Mouse (Mus musculus): ENCODE measurements around the gene Cyp2d26. TPM values are rescaled to one million over a fixed set of nuclear protein-coding genes. Genes with fewer than 3 reads are reported as not detected.
"Not testable (repeated sequence)": the region's sequence is repeated elsewhere in the genome, so short reads cannot be mapped to it uniquely, and the experiment has no call there.

Gene Cyp2d26
- total and polyA plus RNA-seq, 2 experiments from 2014 or later: not detected

DNA sequence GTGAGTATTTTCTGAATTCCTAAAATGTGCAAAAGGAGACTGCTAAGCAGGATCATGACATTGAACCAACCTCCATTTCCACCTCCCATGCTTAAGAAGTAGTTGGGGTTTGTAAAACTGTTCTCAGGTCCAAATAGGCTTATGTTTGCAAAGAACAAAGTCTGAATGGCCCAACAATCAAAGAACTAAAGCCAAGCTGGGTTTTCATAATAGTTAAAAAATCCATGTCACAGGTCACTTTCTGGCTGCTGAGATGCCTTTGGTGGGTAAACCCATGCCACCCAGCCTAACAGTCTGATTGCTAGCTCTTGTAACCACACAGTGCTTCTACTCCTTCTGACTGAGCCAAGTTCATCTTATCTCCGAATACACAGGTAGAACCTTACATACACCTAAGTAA, 9.5 kb downstream of the Cyp2d26 start:
- TF ChIP-seq EP300 (IDR thresholded peaks at IDR 0.05; ENCODE audit: low read depth): no peak
- TF ChIP-seq CTCF (IDR thresholded peaks at IDR 0.05; ENCODE audit: low read depth): no peak

DNA sequence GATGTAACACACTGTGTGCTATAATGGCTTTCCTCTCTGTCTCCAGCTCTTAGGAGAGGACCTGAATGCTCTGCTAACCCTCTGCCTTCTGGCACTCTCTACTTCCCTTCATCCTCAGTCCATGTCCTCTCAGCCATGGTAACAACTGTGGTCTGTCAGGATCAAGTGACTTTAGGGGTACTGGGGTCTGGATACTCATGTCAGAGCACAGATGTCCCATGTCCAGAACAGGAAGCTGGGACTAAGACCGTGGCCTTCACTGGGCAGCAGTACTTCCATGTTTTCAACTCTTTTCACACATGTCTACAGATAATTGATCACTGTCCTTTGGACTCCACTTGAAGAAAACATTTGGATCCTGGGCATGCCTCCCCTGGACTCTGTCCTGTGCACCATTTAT, 10.3 kb downstream of the Cyp2d26 start:
- 72% methylated on average over 1 of the region's 1 CpGs for WGBS
- Histone ChIP-seq H3K27ac (ENCODE audit: low read depth) (no peak overlapping the region), H3K9me3 (replicated peaks; ENCODE audit: control insufficient read depth, low read length) (no peaks in the 10 kb centered on the region), H3K4me2 (ENCODE audit: low read depth, low read length) (no peak overlapping the region), H3K36me3 (replicated peaks; ENCODE audit: control insufficient read depth, insufficient read depth, low read length) (no peaks in the 10 kb centered on the region), H3K27me3 (ENCODE audit: control insufficient read depth, insufficient read depth, low read length) (no peaks in the 10 kb centered on the region), H3K4me1 (ENCODE audit: control insufficient read depth, insufficient read depth) (no peaks in the 10 kb centered on the region), H3K9ac (replicated peaks; ENCODE audit: low read depth, low read length) (no peak overlapping the region), H3K4me3 (ENCODE audit: low read depth, low read length) (no peak overlapping the region)
- TF ChIP-seq CTCF (IDR thresholded peaks at IDR 0.05; ENCODE audit: low read depth) (no peak), EP300 (IDR thresholded peaks at IDR 0.05; ENCODE audit: low read depth) (no peak)
- ATAC-seq (ENCODE audit: insufficient read depth, low read depth) (no peak), DNase-seq (ENCODE audit: low spot score) (no peak)

More for the DNA sequence above, 9.5 kb downstream of the Cyp2d26 start:
- Histone ChIP-seq H3K4me1 (ENCODE audit: control insufficient read depth, insufficient read depth) (no peaks in the 10 kb centered on the region), H3K27ac (ENCODE audit: low read depth) (no peak overlapping the region), H3K4me2 (ENCODE audit: low read depth, low read length) (no peak overlapping the region), H3K9ac (replicated peaks; ENCODE audit: low read depth, low read length) (no peak overlapping the region), H3K4me3 (ENCODE audit: low read depth, low read length) (no peak overlapping the region), H3K36me3 (replicated peaks; ENCODE audit: control insufficient read depth, insufficient read depth, low read length) (no peaks in the 10 kb centered on the region), H3K9me3 (replicated peaks; ENCODE audit: control insufficient read depth, low read length) (no peaks in the 10 kb centered on the region), H3K27me3 (ENCODE audit: control insufficient read depth, insufficient read depth, low read length) (no peaks in the 10 kb centered on the region)
- 65% methylated on average over 1 of the region's 1 CpGs for WGBS
- no peak for DNase-seq (ENCODE audit: low spot score)
- ATAC-seq (ENCODE audit: insufficient read depth, low read depth): no peak

DNA sequence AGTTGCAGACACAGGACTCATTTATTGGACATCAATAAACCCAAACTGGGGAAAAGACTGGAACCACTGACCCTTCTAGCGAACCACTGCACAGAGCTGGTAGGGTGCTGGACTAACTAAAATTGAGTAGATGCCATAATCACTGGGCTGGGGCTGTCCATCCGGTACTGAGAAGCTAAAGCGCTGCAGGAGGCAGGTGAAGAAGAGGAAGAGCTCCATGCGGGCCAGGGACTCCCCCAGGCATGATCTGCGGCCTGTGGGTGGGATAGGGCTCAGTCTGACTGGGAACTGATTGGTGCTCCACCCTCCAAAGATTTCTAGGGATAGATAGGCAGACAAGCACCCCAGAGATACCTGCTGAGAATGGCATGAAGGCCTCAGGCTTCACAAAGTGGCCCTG, 16.2 kb downstream of the Cyp2d26 start:
- H3K4me1 ChIP-seq (ENCODE audit: control insufficient read depth, insufficient read depth); ATAC-seq (ENCODE audit: insufficient read depth, low read depth); H3K4me2 ChIP-seq (ENCODE audit: low read depth, low read length); H3K27me3 ChIP-seq (ENCODE audit: control insufficient read depth, insufficient read depth, low read length); H3K27ac ChIP-seq (ENCODE audit: low read depth); DNase-seq (ENCODE audit: low spot score); H3K36me3 ChIP-seq (replicated peaks; ENCODE audit: control insufficient read depth, insufficient read depth, low read length); H3K9me3 ChIP-seq (replicated peaks; ENCODE audit: control insufficient read depth, low read length); H3K4me3 ChIP-seq (ENCODE audit: low read depth, low read length); H3K9ac ChIP-seq (replicated peaks; ENCODE audit: low read depth, low read length): not testable (repeated sequence)
- 72% methylated on average over 5 of the region's 5 CpGs for WGBS

DNA sequence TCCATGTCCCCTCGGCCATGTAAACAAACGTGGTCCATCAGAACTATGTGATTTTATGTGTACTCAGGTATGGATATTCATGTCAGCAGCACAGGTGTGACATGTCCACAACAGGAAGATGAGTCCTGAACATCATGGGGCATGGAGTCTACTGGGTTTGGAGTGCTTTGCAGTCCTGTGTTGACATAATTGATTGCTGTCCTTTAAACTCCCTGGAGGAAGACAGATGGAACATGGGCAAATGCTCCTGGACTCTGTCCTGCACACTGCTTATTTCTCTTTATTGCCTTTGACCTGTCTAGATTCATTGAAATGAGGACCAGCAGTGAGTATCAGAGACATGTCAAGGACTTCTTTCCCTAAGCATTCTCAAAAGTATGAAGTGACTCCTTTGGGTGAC, 28.2 kb downstream of the Cyp2d26 start:
- DNase-seq (ENCODE audit: low spot score) (no peak), ATAC-seq (ENCODE audit: insufficient read depth, low read depth) (no peak)
- whole genome bisulfite sequencing: 72% methylated on average over 2 of the region's 2 CpGs
- no peak overlapping the region for H3K9ac ChIP-seq (replicated peaks; ENCODE audit: low read depth, low read length)
- no peaks in the 10 kb centered on the region for H3K27me3 ChIP-seq (ENCODE audit: control insufficient read depth, insufficient read depth, low read length)
- no peak overlapping the region for H3K4me3 ChIP-seq (ENCODE audit: low read depth, low read length)
- no peak overlapping the region for H3K27ac ChIP-seq (ENCODE audit: low read depth)
- H3K9me3 ChIP-seq (replicated peaks; ENCODE audit: control insufficient read depth, low read length): no peaks in the 10 kb centered on the region
- H3K4me1 ChIP-seq (ENCODE audit: control insufficient read depth, insufficient read depth): no peaks in the 10 kb centered on the region
- H3K36me3 ChIP-seq (replicated peaks; ENCODE audit: control insufficient read depth, insufficient read depth, low read length): no peaks in the 10 kb centered on the region
- TF ChIP-seq CTCF (IDR thresholded peaks at IDR 0.05; ENCODE audit: low read depth) (no peak), EP300 (IDR thresholded peaks at IDR 0.05; ENCODE audit: low read depth) (no peak)
- H3K4me2 ChIP-seq (ENCODE audit: low read depth, low read length): no peak overlapping the region

DNA sequence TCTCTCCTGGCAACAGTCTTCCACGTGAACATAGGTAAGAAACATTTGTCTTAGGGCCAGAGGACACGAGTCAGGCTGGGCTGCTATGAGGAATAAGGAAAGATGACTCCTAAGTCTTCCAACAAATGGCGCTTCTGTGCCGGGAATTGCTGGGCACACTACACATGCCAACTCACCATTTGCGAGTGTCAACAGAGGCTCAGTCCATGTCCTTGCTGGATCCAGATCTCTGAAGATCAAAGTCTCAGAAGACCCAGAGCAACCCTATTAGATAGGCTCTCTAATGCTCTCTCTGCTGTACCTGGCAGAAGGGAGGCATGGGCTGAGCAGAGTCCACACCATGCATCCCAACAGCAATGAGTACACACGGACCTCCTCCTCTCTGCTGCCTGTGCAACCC, 29.2 kb downstream of the Cyp2d26 start:
- Histone ChIP-seq H3K4me2 (ENCODE audit: low read depth, low read length) (no peak overlapping the region), H3K27ac (ENCODE audit: low read depth) (no peak overlapping the region), H3K4me1 (ENCODE audit: control insufficient read depth, insufficient read depth) (no peaks in the 10 kb centered on the region), H3K4me3 (ENCODE audit: low read depth, low read length) (no peak overlapping the region), H3K27me3 (ENCODE audit: control insufficient read depth, insufficient read depth, low read length) (no peaks in the 10 kb centered on the region), H3K36me3 (replicated peaks; ENCODE audit: control insufficient read depth, insufficient read depth, low read length) (no peaks in the 10 kb centered on the region), H3K9me3 (replicated peaks; ENCODE audit: control insufficient read depth, low read length) (no peaks in the 10 kb centered on the region), H3K9ac (replicated peaks; ENCODE audit: low read depth, low read length) (no peak overlapping the region)
- ATAC-seq (ENCODE audit: insufficient read depth, low read depth) (no peak), DNase-seq (ENCODE audit: low spot score) (no peak)
- TF ChIP-seq CTCF (IDR thresholded peaks at IDR 0.05; ENCODE audit: low read depth): no peak
- no peak for TF ChIP-seq EP300 (IDR thresholded peaks at IDR 0.05; ENCODE audit: low read depth)
- 72% methylated on average over 6 of the region's 6 CpGs for WGBS

DNA sequence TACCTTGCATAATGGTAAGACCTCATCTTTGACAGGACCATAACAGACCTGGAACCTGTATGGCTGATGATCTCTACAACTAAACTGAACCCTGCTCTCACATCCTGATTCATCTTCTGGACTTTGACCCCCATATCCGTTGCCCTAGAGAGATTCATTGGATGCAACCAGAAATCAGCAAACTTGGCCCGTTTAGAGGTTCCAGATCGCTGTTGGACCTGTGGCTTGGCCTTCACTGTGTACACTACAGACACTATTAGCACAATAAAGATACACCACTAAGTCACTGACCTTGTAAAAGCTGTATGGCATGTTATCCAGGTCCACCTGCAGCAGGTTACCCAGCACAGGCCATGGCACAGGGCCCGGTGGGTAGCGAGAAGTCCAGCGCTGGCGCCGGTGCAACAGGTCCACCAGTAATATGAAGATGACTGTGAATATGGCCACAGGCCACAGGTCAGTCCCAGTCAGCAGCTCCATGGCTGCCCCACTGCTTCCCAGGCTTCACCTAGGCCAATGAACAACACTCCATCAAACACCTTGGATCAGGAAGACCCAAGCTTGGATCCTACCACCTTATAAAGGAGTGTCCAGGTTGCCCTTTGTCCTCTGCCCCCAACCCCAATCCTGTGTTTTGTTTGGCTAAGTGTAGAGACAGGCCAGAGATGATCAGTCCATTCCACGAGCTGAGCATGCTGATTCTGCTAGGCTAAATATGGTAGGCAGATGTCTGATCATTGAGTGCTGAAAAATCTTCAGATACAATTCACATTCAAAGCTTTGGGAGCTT, 30.3 kb downstream of the Cyp2d26 start, which contains the start of gene Cyp2d40:
Cyp2d40 (minus strand) TSS at position 553 of the 790 bp plus-strand sequence.
- TF ChIP-seq EP300 (IDR thresholded peaks at IDR 0.05; ENCODE audit: low read depth) (no peak), CTCF (IDR thresholded peaks at IDR 0.05; ENCODE audit: low read depth) (no peak)
- Histone ChIP-seq H3K4me3 (ENCODE audit: low read depth, low read length) (no peak within 1 kb of the TSS), H3K27ac (ENCODE audit: low read depth) (no peak within 1 kb of the TSS), H3K27me3 (ENCODE audit: control insufficient read depth, insufficient read depth, low read length) (no peaks in the 10 kb centered on the region), H3K4me2 (ENCODE audit: low read depth, low read length) (no peak within 1 kb of the TSS), H3K9me3 (replicated peaks; ENCODE audit: control insufficient read depth, low read length) (no peaks in the 10 kb centered on the region), H3K9ac (replicated peaks; ENCODE audit: low read depth, low read length) (no peak within 1 kb of the TSS), H3K36me3 (replicated peaks; ENCODE audit: control insufficient read depth, insufficient read depth, low read length) (no peaks in the 10 kb centered on the region), H3K4me1 (ENCODE audit: control insufficient read depth, insufficient read depth) (no peaks in the 10 kb centered on the region)
- DNase-seq (ENCODE audit: low spot score) (no peak), ATAC-seq (ENCODE audit: insufficient read depth, low read depth) (no peak)
- 84% methylated on average over 9 of the region's 9 CpGs for whole genome bisulfite sequencing

All from heart, postnatal 0 days (tissue).